Mouse (Mus musculus) E14TG2a.4 (cell line): Measurements from ENCODE around the gene Fgfr3.

ENCODE experiments used
- CTCF ChIP-seq: conservative IDR thresholded peaks from 2 replicates; pipeline ENCODE4 v1.5.1; 2014; ENCODE audit warnings: low read length
- NANOG ChIP-seq: IDR thresholded peaks from 2 replicates; pipeline ENCODE4 v1.6.1; 2014; ENCODE audit warnings: borderline replicate concordance, low read length, mixed read lengths
- POU5F1 ChIP-seq: IDR thresholded peaks from 2 replicates; pipeline ENCODE4 v1.6.1; 2014; ENCODE audit warnings: low read length, borderline replicate concordance

DNA sequence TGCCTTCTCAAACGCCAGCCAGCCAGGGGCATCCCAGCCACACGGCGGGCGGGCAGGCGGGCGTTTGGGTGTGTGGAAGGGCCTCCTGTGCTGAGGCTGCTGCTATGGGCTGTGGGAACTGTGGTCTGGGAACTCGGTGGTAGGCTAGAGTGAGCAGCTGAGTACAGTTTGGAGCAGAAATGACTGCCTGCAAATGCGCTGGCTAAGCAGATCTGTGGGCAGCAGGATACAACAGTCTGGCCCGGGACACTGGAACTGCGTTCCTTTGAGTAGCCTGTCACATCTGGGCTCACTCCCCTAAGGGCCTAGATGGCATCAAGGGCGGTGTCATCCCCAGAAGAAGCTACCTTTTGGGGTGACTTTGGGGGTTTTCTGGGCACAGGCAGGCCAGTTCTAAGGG lies 19.6 kb upstream of the Fgfr3 start:
- TF ChIP-seq CTCF: no peak
- TF ChIP-seq NANOG: no peak
- no peak for TF ChIP-seq POU5F1
